8 mouse cellular contexts compared by ENCODE assay signal in genomic region chr9:46230450-46230975, GRCm38 (mm10). TPM values are rescaled to one million over a fixed set of nuclear protein-coding genes. Genes with fewer than 3 reads are reported as not detected.
DNase-seq lines count a peak whose midpoint lies in the region; ATAC-seq and TF ChIP-seq lines count a peak whose summit lies in the region.

No protein-coding gene starts in this region.

- no peaks in the 10 kb centered on the region for H3K9me3 ChIP-seq in kidney, postnatal 0 days (replicated peaks; ENCODE audit: low read length)
- H3K9me3 ChIP-seq in embryonic facial prominence, embryonic 13.5 days = no peaks in the 10 kb centered on the region
- no peaks in the 10 kb centered on the region for H3K9me3 ChIP-seq in intestine, embryonic 15.5 days
- H3K9me3 ChIP-seq in neural tube, embryonic 12.5 days = no peaks in the 10 kb centered on the region

- peaks cover 6% of the 10 kb centered on the region; the same call in 1 of the 2 replicates for H3K4me1 ChIP-seq in kidney, postnatal 0 days (replicated peaks; ENCODE audit: insufficient read depth, low read length)
- H3K4me1 ChIP-seq in embryonic facial prominence, embryonic 13.5 days = peaks cover 12% of the 10 kb centered on the region
- peaks cover 13% of the 10 kb centered on the region for H3K4me1 ChIP-seq in intestine, embryonic 15.5 days (replicated peaks)
- peaks cover 8% of the 10 kb centered on the region for H3K4me1 ChIP-seq in neural tube, embryonic 12.5 days

- H3K4me3 ChIP-seq in kidney, postnatal 0 days (replicated peaks; ENCODE audit: low read depth, low read length) = peak overlapping the region; percentile 26
- peak overlapping the region; percentile 55 for H3K4me3 ChIP-seq in embryonic facial prominence, embryonic 13.5 days
- peak overlapping the region; percentile 48 for H3K4me3 ChIP-seq in intestine, embryonic 15.5 days (replicated peaks)
- peak overlapping the region; percentile 41 for H3K4me3 ChIP-seq in neural tube, embryonic 12.5 days

- H3K4me2 ChIP-seq in kidney, postnatal 0 days (ENCODE audit: low read length) = peak overlapping the region; percentile 64
- H3K4me2 ChIP-seq in embryonic facial prominence, embryonic 13.5 days = peak overlapping the region; percentile 89
- peak overlapping the region; percentile 94 for H3K4me2 ChIP-seq in intestine, embryonic 15.5 days (replicated peaks)
- H3K4me2 ChIP-seq in neural tube, embryonic 12.5 days (replicated peaks) = peak overlapping the region; percentile 85

- peak overlapping the region; percentile 47; the same call in 1 of the 2 replicates for H3K9ac ChIP-seq in kidney, postnatal 0 days (ENCODE audit: low read depth, low read length)
- H3K9ac ChIP-seq in embryonic facial prominence, embryonic 13.5 days = peak overlapping the region; percentile 77
- H3K9ac ChIP-seq in intestine, embryonic 15.5 days = peak overlapping the region; percentile 62
- H3K9ac ChIP-seq in neural tube, embryonic 12.5 days = peak overlapping the region; percentile 57

- H3K36me3 ChIP-seq in kidney, postnatal 0 days (ENCODE audit: insufficient read depth, low read length) = no peaks in the 10 kb centered on the region
- no peaks in the 10 kb centered on the region for H3K36me3 ChIP-seq in embryonic facial prominence, embryonic 13.5 days
- no peaks in the 10 kb centered on the region for H3K36me3 ChIP-seq in intestine, embryonic 15.5 days
- H3K36me3 ChIP-seq in neural tube, embryonic 12.5 days = no peaks in the 10 kb centered on the region

- 8% methylated on average over 13 of the region's 13 CpGs for WGBS in kidney, postnatal 0 days
- 25% methylated on average over 13 of the region's 13 CpGs for WGBS in embryonic facial prominence, embryonic 13.5 days
- WGBS in intestine, embryonic 15.5 days = 14% methylated on average over 13 of the region's 13 CpGs
- 18% methylated on average over 13 of the region's 13 CpGs for WGBS in neural tube, embryonic 12.5 days

- H3K27me3 ChIP-seq in kidney, postnatal 0 days (ENCODE audit: insufficient read depth, low read length) = no peaks in the 10 kb centered on the region
- H3K27me3 ChIP-seq in embryonic facial prominence, embryonic 13.5 days = peaks cover 11% of the 10 kb centered on the region
- no peaks in the 10 kb centered on the region for H3K27me3 ChIP-seq in intestine, embryonic 15.5 days (replicated peaks)
- 0 out of 2 replicates have a peak, but pooled peaks cover 3% of the 10 kb centered on the region for H3K27me3 ChIP-seq in neural tube, embryonic 12.5 days (replicated peaks)

- H3K27ac ChIP-seq in kidney, postnatal 0 days = no peak overlapping the region
- no peak overlapping the region for H3K27ac ChIP-seq in embryonic facial prominence, embryonic 13.5 days
- peak overlapping the region; percentile 67 for H3K27ac ChIP-seq in intestine, embryonic 15.5 days
- no peak overlapping the region for H3K27ac ChIP-seq in neural tube, embryonic 12.5 days

- DNase-seq in kidney, postnatal 0 days (ENCODE audit: low spot score) = no peak
- DNase-seq in kidney, postnatal 36 days = no peak
- no peak for DNase-seq in adrenal gland, adult 18-20 months (ENCODE audit: low spot score in 2 of 2)
- DNase-seq in frontal cortex, postnatal 25 days (ENCODE audit: low spot score in 2 of 2) = no peak

- no peak for ATAC-seq in kidney, postnatal 0 days (replicated peaks; ENCODE audit: low FRiP score, low read depth)
- ATAC-seq in embryonic facial prominence, embryonic 13.5 days (ENCODE audit: insufficient number of reproducible peaks, insufficient read depth, low FRiP score, low TSS enrichment, low read depth) = no peak
- no peak for ATAC-seq in intestine, embryonic 15.5 days
- peak; percentile 37; the same call in 1 of the 2 replicates for ATAC-seq in neural tube, embryonic 12.5 days (ENCODE audit: low FRiP score, low read depth)
- ATAC-seq in megakaryocyte-erythroid progenitor cell, adult 5-6 weeks (replicated peaks; ENCODE audit: low FRiP score, low TSS enrichment, poor library complexity, severe bottlenecking) = no peak

- TF ChIP-seq CTCF in kidney, postnatal 0 days (IDR thresholded peaks at IDR 0.05; ENCODE audit: low read depth) = no peak

RNA-seq across cellular contexts. Expression of gene Apoa1, which starts 2.1 kb away (rescaled TPM):
- polyA plus RNA-seq in kidney, postnatal 0 days (2015; fragmentation: Nextera tagmentation; extraction: Ambion mirVana) = 5.5 and 6.7 TPM in 2 replicates
- 1.3 and 69.1 TPM in 2 replicates for polyA plus RNA-seq in embryonic facial prominence, embryonic 13.5 days (2015; fragmentation: Nextera tagmentation; extraction: Ambion mirVana)
- 1,502 and 1,827 TPM in 2 replicates for polyA plus RNA-seq in intestine, embryonic 15.5 days (2015; fragmentation: Nextera tagmentation; extraction: Ambion mirVana)
- polyA plus RNA-seq in neural tube, embryonic 12.5 days (2016; fragmentation: Nextera tagmentation; extraction: Ambion mirVana) = 2.4 and 4.4 TPM in 2 replicates
- 0.49 TPM in 1 of 2 replicates, not detected in the other for total RNA-seq in megakaryocyte-erythroid progenitor cell, adult 5-6 weeks (2014; fragmentation: Nextera tagmentation)
- not detected in 2 replicates for total RNA-seq in megakaryocyte-erythroid progenitor cell, adult 5-6 weeks (2017)
- total RNA-seq in adrenal gland, adult 18-20 months (2021) = 1 to 10 TPM in 1 of 2 experiments, not detected in 1; 2.6 TPM

RNA-seq across cellular contexts. Expression of gene Apoc3, which starts 4.9 kb away (rescaled TPM):
- polyA plus RNA-seq in kidney, postnatal 0 days (2015; fragmentation: Nextera tagmentation; extraction: Ambion mirVana) = 0.87 and 2.3 TPM in 2 replicates
- 0.92 TPM in 1 of 2 replicates, not detected in the other for polyA plus RNA-seq in embryonic facial prominence, embryonic 13.5 days (2015; fragmentation: Nextera tagmentation; extraction: Ambion mirVana)
- polyA plus RNA-seq in intestine, embryonic 15.5 days (2015; fragmentation: Nextera tagmentation; extraction: Ambion mirVana) = 247 and 325 TPM in 2 replicates
- not detected in 2 replicates for polyA plus RNA-seq in neural tube, embryonic 12.5 days (2016; fragmentation: Nextera tagmentation; extraction: Ambion mirVana)
- not detected in 2 replicates for total RNA-seq in megakaryocyte-erythroid progenitor cell, adult 5-6 weeks (2014; fragmentation: Nextera tagmentation)
- not detected in 2 replicates for total RNA-seq in megakaryocyte-erythroid progenitor cell, adult 5-6 weeks (2017)
- 1 to 10 TPM; 7.9 to 8.0 TPM for total RNA-seq in adrenal gland, adult 18-20 months (2021)

RNA-seq across cellular contexts. Expression of gene Apoa4, which starts 10.0 kb away (rescaled TPM):
- polyA plus RNA-seq in kidney, postnatal 0 days (2015; fragmentation: Nextera tagmentation; extraction: Ambion mirVana) = 0.99 and 1.9 TPM in 2 replicates
- polyA plus RNA-seq in embryonic facial prominence, embryonic 13.5 days (2015; fragmentation: Nextera tagmentation; extraction: Ambion mirVana) = 0.47 TPM in 1 of 2 replicates, not detected in the other
- 576 and 837 TPM in 2 replicates for polyA plus RNA-seq in intestine, embryonic 15.5 days (2015; fragmentation: Nextera tagmentation; extraction: Ambion mirVana)
- not detected in 2 replicates for polyA plus RNA-seq in neural tube, embryonic 12.5 days (2016; fragmentation: Nextera tagmentation; extraction: Ambion mirVana)
- not detected in 2 replicates for total RNA-seq in megakaryocyte-erythroid progenitor cell, adult 5-6 weeks (2014; fragmentation: Nextera tagmentation)
- not detected in 2 replicates for total RNA-seq in megakaryocyte-erythroid progenitor cell, adult 5-6 weeks (2017)
- under 1 TPM in 1 of 2 experiments, not detected in 1; 0.17 TPM for total RNA-seq in adrenal gland, adult 18-20 months (2021)

RNA-seq across cellular contexts. Expression of gene Apoa5, which starts 37.9 kb away (rescaled TPM):
- polyA plus RNA-seq in kidney, postnatal 0 days (2015; fragmentation: Nextera tagmentation; extraction: Ambion mirVana) = 0.08 and 0.24 TPM in 2 replicates
- polyA plus RNA-seq in embryonic facial prominence, embryonic 13.5 days (2015; fragmentation: Nextera tagmentation; extraction: Ambion mirVana) = not detected in 2 replicates
- polyA plus RNA-seq in intestine, embryonic 15.5 days (2015; fragmentation: Nextera tagmentation; extraction: Ambion mirVana) = 0.38 TPM in 2 replicates
- not detected in 2 replicates for polyA plus RNA-seq in neural tube, embryonic 12.5 days (2016; fragmentation: Nextera tagmentation; extraction: Ambion mirVana)
- not detected in 2 replicates for total RNA-seq in megakaryocyte-erythroid progenitor cell, adult 5-6 weeks (2014; fragmentation: Nextera tagmentation)
- total RNA-seq in megakaryocyte-erythroid progenitor cell, adult 5-6 weeks (2017) = not detected in 2 replicates
- under 1 TPM in 1 of 2 experiments, not detected in 1; 0.36 TPM for total RNA-seq in adrenal gland, adult 18-20 months (2021)

RNA-seq across cellular contexts. Expression of gene Zpr1, which starts 42.4 kb away (rescaled TPM):
- 43.3 and 46.4 TPM in 2 replicates for polyA plus RNA-seq in kidney, postnatal 0 days (2015; fragmentation: Nextera tagmentation; extraction: Ambion mirVana)
- polyA plus RNA-seq in embryonic facial prominence, embryonic 13.5 days (2015; fragmentation: Nextera tagmentation; extraction: Ambion mirVana) = 51.9 and 53.6 TPM in 2 replicates
- polyA plus RNA-seq in intestine, embryonic 15.5 days (2015; fragmentation: Nextera tagmentation; extraction: Ambion mirVana) = 57.2 and 63.2 TPM in 2 replicates
- 58.0 and 60.7 TPM in 2 replicates for polyA plus RNA-seq in neural tube, embryonic 12.5 days (2016; fragmentation: Nextera tagmentation; extraction: Ambion mirVana)
- total RNA-seq in megakaryocyte-erythroid progenitor cell, adult 5-6 weeks (2014; fragmentation: Nextera tagmentation) = 74.5 and 83.1 TPM in 2 replicates
- total RNA-seq in megakaryocyte-erythroid progenitor cell, adult 5-6 weeks (2017) = 44.6 and 76.4 TPM in 2 replicates
- total RNA-seq in adrenal gland, adult 18-20 months (2021) = 10 to 100 TPM; 40.2 to 61.8 TPM

Comparison
In these comparisons a context has a peak if more than half of its experiments do, and no peak if none do; other contexts are left out.
1. RNA of gene Apoa1, which starts 2.1 kb away (polyA plus RNA-seq): 1,502 to 1,827 TPM in intestine, embryonic 15.5 days; 5.5 to 6.7 TPM in kidney, postnatal 0 days, 2.4 to 4.4 TPM in neural tube, embryonic 12.5 days and 1.3 to 69.1 TPM in embryonic facial prominence, embryonic 13.5 days; every median in the first group is over 10 times any median in the second.
2. RNA of gene Apoc3, which starts 4.9 kb away (polyA plus RNA-seq): 247 to 325 TPM in intestine, embryonic 15.5 days; 0.87 to 2.3 TPM in kidney, postnatal 0 days, 0.92 TPM in embryonic facial prominence, embryonic 13.5 days and not detected in neural tube, embryonic 12.5 days; every median in the first group is over 10 times any median in the second.
3. RNA of gene Apoa4, which starts 10.0 kb away (polyA plus RNA-seq): 576 to 837 TPM in intestine, embryonic 15.5 days; 0.99 to 1.9 TPM in kidney, postnatal 0 days, 0.47 TPM in embryonic facial prominence, embryonic 13.5 days and not detected in neural tube, embryonic 12.5 days; every median in the first group is over 100 times any median in the second.
4. Peak in every context shown above with its lines, with median percentiles within 50 percentile points of each other: H3K4me2 ChIP-seq, H3K4me3 ChIP-seq and H3K9ac ChIP-seq.